Mouse (Mus musculus): ENCODE data around the gene Plekhh2. TPM values are rescaled to one million over a fixed set of nuclear protein-coding genes. Genes with fewer than 3 reads are reported as not detected.

Plekhh2 gene
- total and polyA plus RNA-seq, 3 experiments = 0.04 TPM; not detected in 2

- no peaks in the 10 kb centered on the region for H3K36me3 ChIP-seq (ENCODE audit: control insufficient read depth in 1 of 2, insufficient read depth in 2 of 2, low read length in 2 of 2)
- H3K9me3 ChIP-seq (replicated peaks; ENCODE audit: insufficient read depth, low read length) = no peaks in the 10 kb centered on the region
- no peak for TF ChIP-seq GABPA (IDR thresholded peaks at IDR 0.05; ENCODE audit: low read depth, low read length)
- DNase-seq (ENCODE audit: low read depth, low spot score) = no peak
- no peak overlapping the region for H3K9ac ChIP-seq (ENCODE audit: control insufficient read depth, low read depth, low read length, poor library complexity, severe bottlenecking)
- no peak overlapping the region for H3K27ac ChIP-seq (ENCODE audit: control insufficient read depth, low read depth, low read length)
- H3K4me3 ChIP-seq (ENCODE audit: control insufficient read depth in 1 of 2, insufficient read depth in 1 of 2, low read depth in 2 of 2, low read length in 2 of 2) = no peak overlapping the region
- H3K4me1 ChIP-seq (ENCODE audit: control insufficient read depth in 1 of 2, insufficient read depth in 2 of 2, low read length in 2 of 2) = no peaks in the 10 kb centered on the region
- H3K27me3 ChIP-seq (ENCODE audit: control insufficient read depth in 1 of 2, insufficient read depth in 2 of 2, low read length in 2 of 2) = peaks cover 0 to 7% of the 10 kb centered on the region in 2 experiments; a peak in 3 of 4 replicates
- no peaks in the 10 kb centered on the region for H3K79me2 ChIP-seq (ENCODE audit: control insufficient read depth, insufficient read depth, low read length, poor library complexity)
These were observed 70.2 kb downstream of the Plekhh2 start for GRCm38 (mm10) chr17:84581740-84582414.

- no peaks in the 10 kb centered on the region for H3K36me3 ChIP-seq (ENCODE audit: control insufficient read depth in 1 of 2, insufficient read depth in 2 of 2, low read length in 2 of 2)
- no peaks in the 10 kb centered on the region for H3K4me1 ChIP-seq (ENCODE audit: control insufficient read depth in 1 of 2, insufficient read depth in 2 of 2, low read length in 2 of 2)
- H3K27ac ChIP-seq (ENCODE audit: control insufficient read depth, low read depth, low read length) = no peak overlapping the region
- H3K4me3 ChIP-seq (ENCODE audit: control insufficient read depth in 1 of 2, insufficient read depth in 1 of 2, low read depth in 2 of 2, low read length in 2 of 2) = no peak overlapping the region
- H3K9me3 ChIP-seq (replicated peaks; ENCODE audit: insufficient read depth, low read length) = no peaks in the 10 kb centered on the region
- H3K79me2 ChIP-seq (ENCODE audit: control insufficient read depth, insufficient read depth, low read length, poor library complexity) = no peaks in the 10 kb centered on the region
- peaks cover 0 to 9% of the 10 kb centered on the region in 2 experiments; a peak in 3 of 4 replicates for H3K27me3 ChIP-seq (ENCODE audit: control insufficient read depth in 1 of 2, insufficient read depth in 2 of 2, low read length in 2 of 2)
- TF ChIP-seq CHD1 (IDR thresholded peaks at IDR 0.05; ENCODE audit: low read depth, low read length) = no peak
- no peak for TF ChIP-seq SMC3 (IDR thresholded peaks at IDR 0.05; ENCODE audit: low read depth, low read length)
- no peak for TF ChIP-seq UBTF (IDR thresholded peaks at IDR 0.05; ENCODE audit: borderline replicate concordance, insufficient read depth, low read depth, low read length)
- TF ChIP-seq MYC (IDR thresholded peaks at IDR 0.05; ENCODE audit: low read depth, low read length) = no peak
- TF ChIP-seq MYB (IDR thresholded peaks at IDR 0.05; ENCODE audit: low read depth, low read length) = no peak
- no peak for TF ChIP-seq ZMIZ1 (IDR thresholded peaks at IDR 0.05; ENCODE audit: low read depth, low read length)
- TF ChIP-seq ZNF384 (IDR thresholded peaks at IDR 0.05; ENCODE audit: low read depth, low read length) = no peak
- no peak overlapping the region for H3K9ac ChIP-seq (ENCODE audit: control insufficient read depth, low read depth, low read length, poor library complexity, severe bottlenecking)
- no peak for DNase-seq (ENCODE audit: low read depth, low spot score)
These were observed 72.4 kb downstream of the Plekhh2 start for GRCm38 (mm10) chr17:84584107-84584506.

GRCm38 (mm10) chr17:84585104-84585503 is 73.4 kb downstream of the Plekhh2 start:
- Histone ChIP-seq H3K36me3 (ENCODE audit: control insufficient read depth in 1 of 2, insufficient read depth in 2 of 2, low read length in 2 of 2) (no peaks in the 10 kb centered on the region), H3K9me3 (replicated peaks; ENCODE audit: insufficient read depth, low read length) (no peaks in the 10 kb centered on the region), H3K4me1 (ENCODE audit: control insufficient read depth in 1 of 2, insufficient read depth in 2 of 2, low read length in 2 of 2) (no peaks in the 10 kb centered on the region), H3K79me2 (ENCODE audit: control insufficient read depth, insufficient read depth, low read length, poor library complexity) (no peaks in the 10 kb centered on the region), H3K27me3 (ENCODE audit: control insufficient read depth in 1 of 2, insufficient read depth in 2 of 2, low read length in 2 of 2) (peaks cover 0 to 9% of the 10 kb centered on the region in 2 experiments; a peak in 3 of 4 replicates), H3K9ac (ENCODE audit: control insufficient read depth, low read depth, low read length, poor library complexity, severe bottlenecking) (no peak overlapping the region), H3K4me3 (ENCODE audit: control insufficient read depth in 1 of 2, insufficient read depth in 1 of 2, low read depth in 2 of 2, low read length in 2 of 2) (no peak overlapping the region), H3K27ac (ENCODE audit: control insufficient read depth, low read depth, low read length) (no peak overlapping the region)
- DNase-seq (ENCODE audit: low read depth, low spot score) = no peak
- TF ChIP-seq TAL1 (IDR thresholded peaks at IDR 0.05; ENCODE audit: low read length) = no peak
- TF ChIP-seq ZNF384 (IDR thresholded peaks at IDR 0.05; ENCODE audit: low read depth, low read length) = no peak
- TF ChIP-seq NELFE (IDR thresholded peaks at IDR 0.05; ENCODE audit: low read depth, low read length) = no peak
- no peak for TF ChIP-seq POLR2A (IDR thresholded peaks at IDR 0.05; ENCODE audit: control insufficient read depth in 1 of 2, insufficient read depth in 1 of 2, low read depth in 1 of 2, low read length in 2 of 2, poor library complexity in 1 of 2)
- no peak for TF ChIP-seq ZKSCAN1 (IDR thresholded peaks at IDR 0.05; ENCODE audit: low read depth, low read length)
- no peak for TF ChIP-seq MXI1 (IDR thresholded peaks at IDR 0.05; ENCODE audit: low read depth, low read length)
- no peak for TF ChIP-seq EP300 (IDR thresholded peaks at IDR 0.05; ENCODE audit: low read depth in 1 of 2, low read length in 2 of 2)
- no peak for TF ChIP-seq POLR2AphosphoS2 (IDR thresholded peaks at IDR 0.05; ENCODE audit: low read length)
- TF ChIP-seq KAT2A (conservative IDR thresholded peaks at IDR 0.05; ENCODE audit: low read depth, low read length) = no peak
- no peak for TF ChIP-seq SIN3A (IDR thresholded peaks at IDR 0.05; ENCODE audit: low read length)
- no peak for TF ChIP-seq GABPA (IDR thresholded peaks at IDR 0.05; ENCODE audit: low read depth, low read length)
- no peak for TF ChIP-seq MYC (IDR thresholded peaks at IDR 0.05; ENCODE audit: low read depth, low read length)
- no peak for TF ChIP-seq ETS1 (IDR thresholded peaks at IDR 0.05; ENCODE audit: low read depth, low read length)
- no peak for TF ChIP-seq POLR2AphosphoS5 (IDR thresholded peaks at IDR 0.05; ENCODE audit: borderline replicate concordance, low read depth, low read length)
- no peak for TF ChIP-seq MYB (IDR thresholded peaks at IDR 0.05; ENCODE audit: low read depth, low read length)
- no peak for TF ChIP-seq SMC3 (IDR thresholded peaks at IDR 0.05; ENCODE audit: low read depth, low read length)
- TF ChIP-seq E2F4 (IDR thresholded peaks at IDR 0.05; ENCODE audit: borderline replicate concordance, low read depth, low read length) = no peak

Data from MEL (cell line).